Mouse (Mus musculus) heart, adult 2 months (tissue): ENCODE results near the gene Gm20388.

Experiments
- CTCF ChIP-seq: fragments of 200-600 bp; IDR thresholded peaks from 2 replicates; pipeline ENCODE4 v1.8.1; 2022; ENCODE audit warnings: antibody characterized with exemption, mild to moderate bottlenecking, moderate library complexity
- POLR2A ChIP-seq: fragments of 200-500 bp; IDR thresholded peaks from 2 replicates; pipeline ENCODE4 v1.6.1; 2011; ENCODE audit warnings: mild to moderate bottlenecking, low read depth, low read length, control low read depth; ENCODE audit not compliant: insufficient read depth

DNA sequence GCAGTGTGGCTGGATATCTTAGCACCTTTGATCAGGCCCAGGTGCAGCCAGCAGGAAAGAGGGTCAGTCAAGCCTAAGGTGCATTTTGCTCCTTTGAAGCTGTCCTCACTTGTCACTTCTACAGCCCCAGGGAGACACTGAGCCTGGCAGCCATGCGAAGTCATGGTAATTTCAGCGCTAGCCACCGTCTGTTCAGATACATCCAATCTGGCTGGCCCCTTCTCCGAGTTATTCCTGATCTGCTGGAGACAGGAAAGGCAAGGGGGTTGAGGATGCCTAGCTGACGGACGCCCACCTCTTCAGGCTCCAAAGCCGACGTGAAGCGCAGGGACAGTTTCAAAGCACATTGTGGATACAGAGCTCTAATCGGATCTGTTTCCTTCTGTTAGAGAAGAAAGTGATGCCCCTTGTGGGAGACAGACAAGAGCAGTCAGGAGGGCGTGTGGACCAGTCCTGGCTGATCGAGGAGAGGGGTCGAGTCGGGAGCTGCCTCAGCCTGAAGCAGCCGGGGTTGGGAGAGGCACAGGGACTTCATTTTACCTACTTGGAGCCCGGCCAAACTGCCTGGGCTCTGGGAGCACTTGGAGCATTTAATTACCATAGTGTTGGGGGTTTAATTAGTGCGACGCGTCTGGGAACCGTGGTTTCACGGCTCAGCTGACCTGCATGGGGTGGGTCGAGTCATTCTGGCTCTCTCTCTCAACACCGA, 2613.2 kb downstream of the Gm20388 start:
- TF ChIP-seq POLR2A (no peak), CTCF (no peak)
